Mouse (Mus musculus) C3H10T1/2 (cell line): ENCODE results near the gene Pde4d. TPM values are rescaled to one million over a fixed set of nuclear protein-coding genes. Genes with fewer than 3 reads are reported as not detected.

Experiments used
- polyA plus RNA-seq, 2 experiments: library from polyadenylated mRNA; unstranded; fragments of >200 nt; fragmentation: generic; extraction: Trizol; gene quantifications; one replicate each; pipeline ENCODE4 v1.2.1; 2012; ENCODE audit warnings: missing spikeins in 2 of 2

Gene Pde4d
- polyA plus RNA-seq, result 1 to 10 TPM in 1 of 2 experiments, under 1 TPM in 1; 0.56 to 3.4 TPM

DNA sequence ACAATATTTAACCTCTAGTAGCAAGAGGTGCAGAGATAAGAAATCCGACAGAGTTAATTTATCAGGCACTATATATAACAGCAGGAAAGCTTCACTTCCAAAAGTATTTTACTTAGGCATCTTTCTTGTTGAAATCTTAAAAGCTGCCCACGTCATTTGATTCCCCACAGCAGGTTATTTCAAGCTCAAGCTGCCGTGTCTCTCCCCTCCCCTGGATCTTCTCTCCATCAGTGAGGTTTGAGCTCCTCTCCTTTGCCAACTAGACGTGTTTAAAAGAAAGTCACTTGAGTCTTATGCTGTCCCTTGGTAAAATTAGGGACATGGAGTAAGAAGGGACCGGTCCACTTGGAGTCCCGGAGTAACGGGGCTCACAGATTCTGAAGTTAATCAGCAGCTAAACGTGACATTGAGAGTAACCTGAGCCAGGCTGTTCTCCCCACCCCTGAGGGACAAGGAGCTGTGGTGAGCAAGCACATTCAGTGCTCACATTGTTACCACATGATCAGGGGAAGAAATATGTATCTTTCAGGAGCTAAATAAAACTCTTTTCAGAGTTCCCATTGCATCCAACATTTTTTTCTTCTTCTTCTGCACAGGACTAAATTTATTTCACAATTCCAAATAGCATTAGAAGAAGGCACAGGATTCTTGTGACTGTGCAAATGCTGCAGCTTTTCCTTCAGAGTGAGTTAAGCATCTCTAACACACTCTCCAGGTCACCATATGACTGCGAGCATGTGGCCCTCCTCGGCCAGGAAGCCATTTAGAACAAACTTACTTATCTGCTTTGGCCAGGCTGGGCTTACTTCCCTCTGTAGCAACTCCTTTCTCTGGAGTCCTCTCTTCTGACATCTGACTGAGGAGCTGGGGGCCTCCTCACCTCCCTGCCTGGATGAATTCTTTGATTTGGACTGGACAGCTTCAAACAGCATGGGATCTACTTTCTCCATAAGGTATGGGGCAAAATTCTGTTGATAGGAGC lies at the start of gene Pde4d:
Gene Pde4d, plus strand, starts transcription at position 833 of the 982 bp plus-strand sequence.

Other genes with a start within 250 kb of the Pde4d start
- gene Elovl7, start 235.5 kb upstream of the Pde4d start, polyA plus RNA-seq, result 1 to 10 TPM in 1 of 2 experiments, under 1 TPM in 1; 0.66 to 2.3 TPM
- 1 to 10 TPM; 4.1 to 9.8 TPM for gene Depdc1b, start 133.6 kb upstream of the Pde4d start, polyA plus RNA-seq